Mouse (Mus musculus) limb, embryonic 12.5 days (tissue): Measurements from ENCODE around the gene Inpp4a. TPM values are rescaled to one million over a fixed set of nuclear protein-coding genes. Genes with fewer than 3 reads are reported as not detected.

Source experiments
- ATAC-seq: fragments of 200-750 bp; cut with Nextera tagmentation; 2 replicates; pipeline ENCODE4 v1.8.0; 2017; ENCODE audit warnings: low read depth, moderate TSS enrichment; ENCODE audit not compliant: insufficient number of reproducible peaks, insufficient read depth, low FRiP score, low TSS enrichment
- H3K27ac ChIP-seq: fragments of 300-500 bp; sonication (generic); 2 replicates; pipeline ENCODE4 v1.5.1; 2016; ENCODE audit warnings: mild to moderate bottlenecking, moderate library complexity
- H3K27me3 ChIP-seq: fragments of 300-500 bp; sonication (generic); 2 replicates; pipeline ENCODE4 v1.6.1; 2016; ENCODE audit warnings: mild to moderate bottlenecking, moderate library complexity
- H3K36me3 ChIP-seq: fragments of 300-500 bp; sonication (generic); 2 replicates; pipeline ENCODE4 v1.6.1; 2016; ENCODE audit warnings: mild to moderate bottlenecking, moderate library complexity
- H3K4me1 ChIP-seq: fragments of 300-500 bp; sonication (generic); replicated peaks from 2 replicates; pipeline ENCODE4 v1.6.1; 2016
- H3K4me2 ChIP-seq: fragments of 300-500 bp; sonication (generic); 2 replicates; pipeline ENCODE4 v1.6.1; 2016; ENCODE audit warnings: mild to moderate bottlenecking, moderate library complexity
- H3K4me3 ChIP-seq: fragments of 300-500 bp; sonication (generic); replicated peaks from 2 replicates; pipeline ENCODE4 v1.5.1; 2016; ENCODE audit warnings: mild to moderate bottlenecking
- H3K9ac ChIP-seq: fragments of 300-500 bp; sonication (generic); replicated peaks from 2 replicates; pipeline ENCODE4 v1.6.1; 2016; ENCODE audit warnings: mild to moderate bottlenecking, moderate library complexity
- H3K9me3 ChIP-seq: fragments of 300-500 bp; sonication (generic); 2 replicates; pipeline ENCODE4 v1.6.1; 2016; ENCODE audit warnings: mild to moderate bottlenecking, moderate library complexity
- WGBS: fragments of 180-500 bp; shearing (Covaris S2); methylation state at CpG from one replicate; pipeline ENCODE4 v1.1.7; 2016; 5-methylcytosine and 5-hydroxymethylcytosine counted together
- polyA plus RNA-seq: library from polyadenylated mRNA; unstranded; fragments of >200 nt; fragmentation: Nextera tagmentation; extraction: Ambion mirVana; gene quantifications from 2 replicates; pipeline ENCODE4 v1.2.1, GENCODE M21; 2016

Gene Inpp4a
- polyA plus RNA-seq, 1 experiment from 2014 or later: 18.6 TPM

DNA sequence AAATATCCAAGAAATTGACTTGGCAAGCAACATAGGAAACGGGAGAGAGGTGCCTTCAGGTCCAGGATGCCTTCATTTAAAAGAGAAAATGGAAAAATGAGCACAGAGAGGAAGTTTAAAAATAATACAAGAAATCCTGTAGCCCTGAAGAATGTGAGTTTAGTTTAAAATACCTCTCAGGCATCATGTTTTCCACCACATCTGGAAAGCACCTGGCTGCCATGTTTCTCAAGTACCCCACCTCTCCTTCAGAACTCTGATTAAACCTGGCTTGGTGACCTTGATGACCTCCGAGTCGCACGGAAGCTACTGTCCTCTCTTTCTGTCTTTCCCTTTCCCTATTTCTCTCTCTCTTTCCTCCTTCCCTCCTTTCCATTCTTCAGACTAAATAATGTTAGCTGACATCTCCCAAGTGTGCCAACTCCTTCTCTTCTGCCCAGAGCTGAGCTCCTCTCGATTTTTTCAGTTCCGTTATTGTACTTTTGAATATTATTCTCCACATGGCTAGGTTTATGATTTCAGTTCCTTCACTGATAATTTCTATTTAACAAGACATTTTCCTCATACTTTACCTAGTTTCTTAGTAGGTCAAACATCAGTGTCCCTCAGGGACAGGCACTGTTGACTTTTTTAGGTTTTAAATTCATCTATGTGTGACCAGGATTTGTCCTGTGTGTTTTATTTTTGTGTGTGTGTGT is 59.9 kb downstream of the Inpp4a start:
- peaks cover 3% of the 10 kb centered on the region; the same call in 1 of the 2 replicates for H3K4me1 ChIP-seq
- ATAC-seq: no peak
- WGBS: 79% methylated on average over 6 of the region's 6 CpGs
- H3K9ac ChIP-seq: no peak overlapping the region
- H3K36me3 ChIP-seq: peaks cover 14% of the 10 kb centered on the region; the same call in 1 of the 2 replicates
- H3K4me3 ChIP-seq: no peak overlapping the region
- H3K4me2 ChIP-seq: no peak overlapping the region
- no peaks in the 10 kb centered on the region for H3K9me3 ChIP-seq
- H3K27me3 ChIP-seq: no peaks in the 10 kb centered on the region
- no peak overlapping the region for H3K27ac ChIP-seq

DNA sequence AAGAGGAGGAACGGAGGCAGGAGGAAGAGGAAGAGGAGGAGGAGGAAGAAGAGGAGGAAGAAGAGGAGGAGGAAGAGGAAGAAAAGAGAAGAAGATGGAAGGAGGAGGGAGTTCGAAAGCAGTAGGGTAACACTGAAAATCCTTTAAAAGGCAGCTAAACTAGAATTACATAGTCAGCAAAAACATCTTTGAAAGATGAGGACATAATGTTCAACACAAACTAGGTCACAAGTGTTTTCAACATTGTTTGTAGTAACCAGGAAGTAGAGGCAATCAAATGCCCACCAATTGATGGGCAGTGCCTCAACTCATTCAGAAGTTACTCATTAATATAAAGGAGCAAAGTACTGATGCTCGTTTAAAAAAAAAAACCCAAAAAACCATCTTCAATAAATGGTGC is 61.1 kb downstream of the Inpp4a start:
- WGBS: 91% methylated on average over 3 of the region's 3 CpGs
- Histone ChIP-seq H3K9me3 (no peaks in the 10 kb centered on the region), H3K27me3 (no peaks in the 10 kb centered on the region), H3K4me1 (peaks cover 3% of the 10 kb centered on the region; the same call in 1 of the 2 replicates), H3K4me2 (no peak overlapping the region), H3K36me3 (peaks cover 14% of the 10 kb centered on the region; the same call in 1 of the 2 replicates), H3K27ac (no peak overlapping the region), H3K9ac (no peak overlapping the region), H3K4me3 (no peak overlapping the region)
- no peak for ATAC-seq

DNA sequence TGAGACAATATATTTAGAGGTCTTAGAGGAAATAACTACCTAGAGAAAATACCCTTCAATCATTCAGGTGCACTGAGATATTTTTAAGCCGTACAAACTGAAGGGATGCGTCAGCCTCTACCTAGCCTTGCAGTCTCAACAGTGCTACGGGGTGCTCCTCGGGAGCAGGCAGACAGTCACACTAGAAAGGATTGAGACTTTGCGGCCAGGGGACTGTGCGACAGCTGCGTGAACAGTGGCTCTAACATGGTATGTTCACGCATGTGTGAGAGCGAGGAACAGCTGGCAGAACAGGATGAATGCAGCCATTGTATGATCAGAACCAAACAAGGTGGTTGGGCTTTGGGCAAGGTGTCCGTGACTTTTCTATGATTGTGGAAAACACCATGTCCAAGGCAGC is 63.1 kb downstream of the Inpp4a start:
- ATAC-seq: no peak; the same call in 1 of the 2 replicates
- Histone ChIP-seq H3K27ac (peak overlapping the region; percentile 59; the same call in 1 of the 2 replicates), H3K27me3 (no peaks in the 10 kb centered on the region), H3K9me3 (no peaks in the 10 kb centered on the region), H3K9ac (no peak overlapping the region), H3K36me3 (peaks cover 30% of the 10 kb centered on the region), H3K4me3 (no peak overlapping the region), H3K4me1 (peaks cover 3% of the 10 kb centered on the region; the same call in 1 of the 2 replicates), H3K4me2 (no peak overlapping the region)
- WGBS: 81% methylated on average over 10 of the region's 10 CpGs

DNA sequence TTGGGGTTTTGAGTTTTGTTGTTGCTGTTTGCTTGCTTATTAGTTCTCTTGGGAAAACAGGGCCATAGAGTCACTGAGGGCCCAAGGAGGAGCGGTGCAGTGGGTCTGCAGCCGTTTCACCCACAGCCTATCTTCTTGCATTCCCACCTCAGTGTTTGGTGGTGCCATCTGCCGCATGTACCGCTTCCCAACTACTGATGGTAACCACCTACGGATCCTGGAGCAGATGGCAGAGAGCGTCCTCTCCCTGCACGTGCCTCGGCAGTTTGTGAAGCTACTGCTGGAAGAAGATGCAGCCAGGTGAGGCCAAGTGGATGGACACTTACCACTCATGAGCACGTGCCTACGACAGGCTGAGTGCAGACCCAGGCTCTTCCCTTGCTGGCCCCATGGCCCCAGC is 68.5 kb downstream of the Inpp4a start:
- no peak for ATAC-seq
- H3K4me2 ChIP-seq: no peak overlapping the region
- no peak overlapping the region for H3K4me3 ChIP-seq
- H3K9me3 ChIP-seq: no peaks in the 10 kb centered on the region
- H3K36me3 ChIP-seq: peaks cover 48% of the 10 kb centered on the region
- H3K4me1 ChIP-seq: 0 out of 2 replicates have a peak, but pooled peaks cover under 1% of the 10 kb centered on the region
- H3K27ac ChIP-seq: no peak overlapping the region
- WGBS: 90% methylated on average over 10 of the region's 10 CpGs
- H3K27me3 ChIP-seq: no peaks in the 10 kb centered on the region
- no peak overlapping the region for H3K9ac ChIP-seq

DNA sequence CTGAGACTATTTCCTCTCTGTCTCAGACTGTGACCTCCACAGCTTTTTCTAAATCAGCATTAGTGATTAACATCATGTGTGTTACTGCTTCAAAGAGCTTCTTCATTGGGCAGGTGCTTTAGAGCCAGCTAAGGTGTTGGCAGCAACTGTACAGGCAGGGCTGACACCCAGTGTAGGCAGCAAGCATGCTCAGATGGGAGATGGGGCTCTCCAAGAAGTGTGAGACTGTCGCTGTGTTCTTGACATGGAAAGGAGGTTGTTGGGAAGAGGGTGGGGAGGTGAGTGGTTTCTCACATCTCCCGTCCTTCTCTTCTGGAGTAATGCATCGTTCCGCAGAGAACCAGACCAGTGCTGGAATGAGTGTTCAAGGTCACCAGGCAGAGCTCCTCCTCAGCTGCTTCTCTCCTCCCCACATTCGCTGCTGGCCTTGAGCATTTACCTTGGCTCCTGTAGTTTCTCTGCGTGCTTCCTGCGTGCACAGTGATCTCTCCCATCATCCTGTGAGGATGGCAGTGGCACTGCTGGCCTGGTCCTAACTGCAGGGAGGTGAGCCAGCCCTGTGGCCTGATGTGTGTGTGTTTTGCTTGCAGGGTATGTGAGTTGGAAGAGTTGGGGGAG is 69.2 kb downstream of the Inpp4a start:
- Histone ChIP-seq H3K4me2 (no peak overlapping the region), H3K4me3 (no peak overlapping the region), H3K9ac (no peak overlapping the region), H3K4me1 (no peaks in the 10 kb centered on the region), H3K27me3 (no peaks in the 10 kb centered on the region), H3K36me3 (peaks cover 48% of the 10 kb centered on the region), H3K9me3 (no peaks in the 10 kb centered on the region), H3K27ac (no peak overlapping the region)
- WGBS: 86% methylated on average over 7 of the region's 7 CpGs
- no peak for ATAC-seq

DNA sequence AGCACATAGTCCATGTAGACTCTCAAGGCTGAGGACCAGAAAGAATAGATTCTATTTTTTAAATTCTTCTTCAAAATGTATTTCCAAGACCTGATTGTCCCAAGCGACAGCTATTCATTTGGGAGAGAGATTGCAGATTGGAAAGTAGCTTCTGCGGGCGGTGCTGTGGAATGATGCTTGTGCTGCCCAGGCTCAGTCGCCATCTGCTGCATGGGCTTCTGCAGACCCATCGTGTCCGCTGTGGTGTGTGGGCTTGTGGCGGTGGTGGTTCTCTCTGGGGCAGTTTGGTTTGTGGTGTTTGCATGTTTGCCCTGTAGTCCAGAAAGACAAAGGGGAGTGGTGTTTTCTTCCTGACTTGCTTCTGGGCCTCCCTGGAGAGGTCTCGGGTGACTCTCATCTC is 76.5 kb downstream of the Inpp4a start:
- ATAC-seq: no peak
- H3K4me2 ChIP-seq: no peak overlapping the region
- 90% methylated on average over 8 of the region's 8 CpGs for WGBS

DNA sequence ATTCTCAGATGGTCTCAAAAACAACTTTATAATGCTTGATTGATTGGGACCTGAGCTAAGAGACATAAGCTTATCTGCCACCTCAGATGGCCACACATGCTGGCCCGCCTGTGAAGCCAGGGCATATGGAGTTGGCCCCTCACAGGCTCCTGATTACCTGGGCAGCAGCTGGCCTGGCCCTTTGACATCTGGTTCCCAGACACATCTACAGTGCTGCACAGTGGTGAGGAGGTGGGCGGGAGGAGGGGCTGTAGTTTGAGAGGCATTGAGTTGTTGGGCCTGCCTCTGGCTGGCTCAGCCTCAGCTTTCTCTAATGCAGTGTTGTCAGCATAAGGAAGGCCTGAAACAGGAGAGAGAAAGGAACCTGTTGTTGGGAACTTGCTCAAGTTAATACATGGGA is 77.1 kb downstream of the Inpp4a start:
- WGBS: 35% methylated on average over 2 of the region's 2 CpGs
- H3K9me3 ChIP-seq: no peaks in the 10 kb centered on the region
- no peak for ATAC-seq
- H3K27me3 ChIP-seq: no peaks in the 10 kb centered on the region
- peaks cover 33% of the 10 kb centered on the region for H3K36me3 ChIP-seq
- H3K4me3 ChIP-seq: no peak overlapping the region
- H3K4me2 ChIP-seq: no peak overlapping the region
- H3K27ac ChIP-seq: no peak overlapping the region
- H3K4me1 ChIP-seq: no peaks in the 10 kb centered on the region
- H3K9ac ChIP-seq: no peak overlapping the region

More for the DNA sequence above, 76.5 kb downstream of the Inpp4a start:
- no peaks in the 10 kb centered on the region for H3K4me1 ChIP-seq
- H3K4me3 ChIP-seq: no peak overlapping the region
- peaks cover 36% of the 10 kb centered on the region for H3K36me3 ChIP-seq
- H3K27me3 ChIP-seq: no peaks in the 10 kb centered on the region
- no peak overlapping the region for H3K9ac ChIP-seq
- no peaks in the 10 kb centered on the region for H3K9me3 ChIP-seq
- no peak overlapping the region for H3K27ac ChIP-seq

DNA sequence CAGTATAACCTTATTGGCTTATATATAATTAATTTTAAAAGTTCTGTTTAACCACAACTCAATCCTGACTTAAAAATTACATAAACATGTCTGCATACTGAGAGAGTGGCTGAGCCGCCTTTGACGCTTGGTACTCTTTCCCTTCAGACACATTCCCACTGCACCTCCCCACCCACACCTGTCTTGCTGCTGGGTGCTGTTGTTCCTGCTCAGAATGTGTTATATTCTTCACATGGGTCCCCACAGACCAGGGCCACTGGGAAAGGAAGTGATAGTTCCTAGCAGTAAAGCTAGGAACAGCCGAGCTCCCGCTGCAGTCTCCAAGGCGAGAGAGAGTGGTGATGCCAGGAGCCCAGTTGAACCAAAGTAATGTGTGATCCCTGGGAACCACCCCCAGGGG is 78.4 kb downstream of the Inpp4a start:
- H3K27me3 ChIP-seq: no peaks in the 10 kb centered on the region
- H3K4me3 ChIP-seq: no peak overlapping the region
- ATAC-seq: no peak
- H3K9me3 ChIP-seq: no peaks in the 10 kb centered on the region
- no peak overlapping the region for H3K27ac ChIP-seq
- peaks cover 27% of the 10 kb centered on the region for H3K36me3 ChIP-seq
- H3K9ac ChIP-seq: no peak overlapping the region
- WGBS: 85% methylated on average over 5 of the region's 5 CpGs
- no peaks in the 10 kb centered on the region for H3K4me1 ChIP-seq
- no peak overlapping the region for H3K4me2 ChIP-seq

DNA sequence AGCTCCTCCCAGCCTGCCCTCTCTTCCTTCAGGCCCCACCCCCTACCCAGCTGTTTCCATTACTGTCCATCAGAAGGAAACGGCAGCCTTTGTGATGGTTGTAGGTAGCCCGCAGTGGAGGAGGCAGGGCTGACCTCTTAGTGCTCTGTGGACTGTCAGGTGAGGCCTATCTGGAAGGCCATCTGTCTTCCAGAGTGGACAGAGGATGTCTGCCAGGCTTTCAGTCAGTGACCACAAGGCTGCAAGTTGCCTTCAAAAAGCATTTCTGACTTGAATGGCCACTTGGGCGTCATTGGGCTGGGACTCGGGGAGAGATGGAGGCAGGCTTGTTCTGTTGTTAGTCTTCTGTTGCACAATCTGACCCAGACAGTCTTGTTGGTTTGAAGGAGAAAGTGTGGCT is 79.9 kb downstream of the Inpp4a start:
- H3K36me3 ChIP-seq: peaks cover 24% of the 10 kb centered on the region
- H3K4me2 ChIP-seq: no peak overlapping the region
- WGBS: 53% methylated on average over 4 of the region's 4 CpGs
- no peak overlapping the region for H3K27ac ChIP-seq
- no peaks in the 10 kb centered on the region for H3K27me3 ChIP-seq
- H3K4me3 ChIP-seq: no peak overlapping the region
- no peaks in the 10 kb centered on the region for H3K4me1 ChIP-seq
- no peak for ATAC-seq
- no peaks in the 10 kb centered on the region for H3K9me3 ChIP-seq
- no peak overlapping the region for H3K9ac ChIP-seq

DNA sequence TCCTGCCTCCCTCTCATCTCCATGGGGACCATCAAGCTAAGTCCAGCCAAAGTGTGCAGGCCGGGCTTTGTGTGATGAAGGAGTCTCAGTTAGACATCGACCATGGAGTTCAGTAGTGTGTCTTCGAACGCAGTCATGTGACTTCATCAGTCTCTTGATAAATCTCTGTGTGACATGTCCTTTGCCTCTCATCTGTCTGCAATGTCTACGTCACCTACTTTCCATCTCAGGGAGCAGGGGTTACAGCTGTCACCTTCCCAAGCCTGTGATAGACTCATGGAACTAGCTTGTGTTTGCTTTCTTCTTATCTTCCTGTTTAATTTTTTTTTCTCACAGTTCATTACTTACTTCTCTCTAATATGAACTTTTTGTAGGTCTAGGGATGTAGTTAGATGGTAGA is 81.2 kb downstream of the Inpp4a start:
- ATAC-seq: no peak
- Histone ChIP-seq H3K36me3 (peaks cover 20% of the 10 kb centered on the region), H3K27ac (no peak overlapping the region), H3K27me3 (no peaks in the 10 kb centered on the region), H3K4me3 (no peak overlapping the region), H3K4me1 (no peaks in the 10 kb centered on the region), H3K4me2 (no peak overlapping the region), H3K9me3 (no peaks in the 10 kb centered on the region), H3K9ac (no peak overlapping the region)
- 80% methylated on average over 5 of the region's 5 CpGs for WGBS

DNA sequence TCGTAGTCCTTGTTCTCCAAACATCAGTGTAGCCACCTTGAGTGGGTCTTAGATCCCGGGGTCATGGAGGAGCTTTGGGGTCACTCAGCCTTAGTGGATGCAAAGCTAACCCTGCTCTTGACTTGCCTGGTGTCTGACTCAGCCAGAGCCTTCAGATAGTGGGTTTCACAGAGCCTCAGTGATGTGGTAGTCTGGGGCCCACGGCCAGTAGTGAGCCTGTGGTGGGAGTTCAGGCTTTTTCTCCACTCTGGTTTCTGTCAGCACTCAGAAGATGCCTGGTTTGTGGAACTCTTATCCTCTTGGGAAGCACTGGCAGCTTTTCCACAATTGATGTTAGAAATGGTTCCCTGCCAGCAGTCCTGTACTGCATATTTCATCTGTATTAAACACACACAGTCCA is 84.6 kb downstream of the Inpp4a start:
- 87% methylated on average over 3 of the region's 3 CpGs for WGBS

More for the DNA sequence above, 84.6 kb downstream of the Inpp4a start:
- no peaks in the 10 kb centered on the region for H3K4me1 ChIP-seq
- no peaks in the 10 kb centered on the region for H3K27me3 ChIP-seq
- no peak overlapping the region for H3K4me2 ChIP-seq
- H3K4me3 ChIP-seq: no peak overlapping the region
- no peak overlapping the region for H3K9ac ChIP-seq
- no peak overlapping the region for H3K27ac ChIP-seq
- ATAC-seq: no peak
- H3K36me3 ChIP-seq: peaks cover 18% of the 10 kb centered on the region
- no peaks in the 10 kb centered on the region for H3K9me3 ChIP-seq
